Mouse (Mus musculus) kidney, postnatal 0 days (tissue): ENCODE results near the gene Armc10. TPM values are rescaled to one million over a fixed set of nuclear protein-coding genes. Genes with fewer than 3 reads are reported as not detected.

Experiments
- ATAC-seq: fragments of 200-750 bp; cut with Nextera tagmentation; replicated peaks from 2 replicates; pipeline ENCODE4 v1.8.0; 2017; ENCODE audit warnings: low read depth, moderate number of reproducible peaks, moderate TSS enrichment, moderate library complexity; ENCODE audit not compliant: low FRiP score
- DNase-seq: peaks from one replicate; pipeline ENCODE4 v3.0.0-alpha.2; 2016; ENCODE audit warnings: low spot score
- H3K27ac ChIP-seq: fragments of 300-500 bp; sonication (generic); 2 replicates; pipeline ENCODE4 v1.5.1; 2014; ENCODE audit warnings: mild to moderate bottlenecking
- H3K27me3 ChIP-seq: fragments of 300-500 bp; sonication (generic); 2 replicates; pipeline ENCODE4 v1.6.1; 2014; ENCODE audit warnings: low read length, mixed read lengths; ENCODE audit not compliant: insufficient read depth
- H3K36me3 ChIP-seq: fragments of 300-500 bp; sonication (generic); 2 replicates; pipeline ENCODE4 v1.6.1; 2014; ENCODE audit warnings: low read length, mixed read lengths; ENCODE audit not compliant: insufficient read depth
- H3K4me1 ChIP-seq: fragments of 300-500 bp; sonication (generic); replicated peaks from 2 replicates; pipeline ENCODE4 v1.6.1; 2014; ENCODE audit warnings: antibody characterized with exemption, low read length, mixed read lengths; ENCODE audit not compliant: insufficient read depth
- H3K4me2 ChIP-seq: fragments of 300-500 bp; sonication (generic); 2 replicates; pipeline ENCODE4 v1.6.1; 2014; ENCODE audit warnings: mild to moderate bottlenecking, low read length, moderate library complexity, mixed read lengths
- H3K4me3 ChIP-seq: fragments of 300-500 bp; sonication (generic); replicated peaks from 2 replicates; pipeline ENCODE4 v1.5.1; 2014; ENCODE audit warnings: low read depth, low read length
- H3K9ac ChIP-seq: fragments of 300-500 bp; sonication (generic); 2 replicates; pipeline ENCODE4 v1.6.1; 2014; ENCODE audit warnings: low read depth, low read length
- H3K9me3 ChIP-seq: fragments of 300-500 bp; sonication (generic); replicated peaks from 2 replicates; pipeline ENCODE4 v1.6.1; 2016; ENCODE audit warnings: low read length, inconsistent platforms, mixed read lengths
- CTCF ChIP-seq: IDR thresholded peaks from 2 replicates; pipeline ENCODE4 v1.5.1; 2016; ENCODE audit warnings: antibody characterized with exemption, low read depth, mild to moderate bottlenecking, moderate library complexity
- WGBS: fragments of 180-500 bp; shearing (Covaris S2); extraction: QIAGEN DNeasy Blood & Tissue Kit; methylation state at CpG from one replicate; pipeline ENCODE4 v1.1.7; 2014; 5-methylcytosine and 5-hydroxymethylcytosine counted together
- polyA plus RNA-seq: library from polyadenylated mRNA; unstranded; fragments of >200 nt; fragmentation: Nextera tagmentation; extraction: Ambion mirVana; gene quantifications from 2 replicates; pipeline ENCODE4 v1.2.1, GENCODE M21; 2015

Gene Armc10
- polyA plus RNA-seq, 1 experiment from 2014 or later, result 43.7 TPM

GRCm38 (mm10) chr5:21663081-21663480, 17.5 kb downstream of the Armc10 start:
- Histone ChIP-seq H3K9ac (no peak overlapping the region), H3K4me2 (no peak overlapping the region), H3K36me3 (peaks cover 16% of the 10 kb centered on the region; the same call in 1 of the 2 replicates), H3K27me3 (no peaks in the 10 kb centered on the region), H3K4me1 (peaks cover 4% of the 10 kb centered on the region; the same call in 1 of the 2 replicates), H3K9me3 (no peaks in the 10 kb centered on the region), H3K27ac (no peak overlapping the region), H3K4me3 (no peak overlapping the region)
- WGBS, result 87% methylated on average over 11 of the region's 11 CpGs
- DNase-seq (no peak), ATAC-seq (no peak)
- no peak for TF ChIP-seq CTCF

- H3K36me3 ChIP-seq, result no peaks in the 10 kb centered on the region
- WGBS, result 45% methylated on average over 8 of the region's 8 CpGs
- H3K27me3 ChIP-seq, result no peaks in the 10 kb centered on the region
- ATAC-seq (no peak; the same call in 1 of the 2 replicates), DNase-seq (no peak)
- H3K9me3 ChIP-seq, result no peaks in the 10 kb centered on the region
- H3K4me3 ChIP-seq, result no peak overlapping the region
- H3K27ac ChIP-seq, result 0 out of 2 replicates have a peak overlapping the region, but pooled peaks have one; percentile 13
- no peak overlapping the region for H3K9ac ChIP-seq
- no peaks in the 10 kb centered on the region for H3K4me1 ChIP-seq
- no peak overlapping the region for H3K4me2 ChIP-seq
- 0 out of 2 replicates have a peak, but pooled peaks have one; percentile 21 for TF ChIP-seq CTCF
Measured at GRCm38 (mm10) chr5:21667191-21668137, 21.9 kb downstream of the Armc10 start.

GRCm38 (mm10) chr5:21669307-21669706, 23.7 kb downstream of the Armc10 start:
- Histone ChIP-seq H3K27ac (no peak overlapping the region), H3K4me2 (no peak overlapping the region), H3K4me1 (0 out of 2 replicates have a peak, but pooled peaks cover 5% of the 10 kb centered on the region), H3K27me3 (no peaks in the 10 kb centered on the region), H3K4me3 (no peak overlapping the region), H3K36me3 (no peaks in the 10 kb centered on the region), H3K9me3 (no peaks in the 10 kb centered on the region), H3K9ac (no peak overlapping the region)
- ATAC-seq (no peak), DNase-seq (no peak)
- WGBS, result 64% methylated on average over 2 of the region's 2 CpGs
- no peak for TF ChIP-seq CTCF

DNA sequence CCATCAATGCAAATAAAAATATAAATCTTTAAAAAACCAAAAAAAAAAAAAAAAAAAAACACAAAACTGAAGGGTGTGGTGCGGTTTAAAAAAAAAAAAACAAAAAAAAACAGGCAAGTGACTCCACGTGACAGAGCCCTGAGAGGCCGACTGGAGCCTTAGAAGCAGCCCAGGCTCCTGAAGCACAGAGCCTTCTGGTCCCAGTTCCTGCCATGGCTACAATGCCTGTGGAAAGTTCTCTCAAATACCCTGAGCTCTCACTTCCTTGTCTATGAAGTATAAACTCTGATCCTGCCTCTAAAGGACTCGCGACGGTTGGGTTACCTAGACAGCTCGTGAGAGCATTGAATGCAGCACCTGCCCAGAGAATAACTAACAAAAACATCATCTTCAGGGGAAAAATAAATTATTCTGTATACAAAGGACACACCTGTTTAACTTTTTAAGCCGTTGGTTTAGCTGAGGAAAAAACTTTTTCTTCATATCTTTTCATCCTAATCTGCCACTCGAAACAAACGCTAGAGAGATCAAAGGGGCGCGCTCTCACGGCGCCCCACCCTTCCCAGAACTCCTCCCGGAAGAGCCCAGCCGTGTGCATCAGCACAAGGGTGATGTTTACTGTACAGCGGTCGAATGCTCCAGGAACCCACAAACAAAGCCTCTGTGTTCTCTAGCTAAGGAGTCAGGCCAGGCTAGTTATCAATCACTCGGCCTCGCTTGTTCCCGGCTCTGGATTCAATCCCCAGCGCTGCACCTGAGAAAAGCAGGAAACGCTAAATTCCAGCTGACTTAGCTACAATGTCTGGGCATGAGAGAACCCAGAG, 27.4 kb downstream of the Armc10 start:
- Histone ChIP-seq H3K9ac (peak overlapping the region; percentile 44; the same call in 1 of the 2 replicates), H3K4me1 (0 out of 2 replicates have a peak, but pooled peaks cover 5% of the 10 kb centered on the region), H3K27me3 (no peaks in the 10 kb centered on the region), H3K4me3 (peak overlapping the region; percentile 17; the same call in 1 of the 2 replicates), H3K4me2 (peak overlapping the region; percentile 50), H3K27ac (peak overlapping the region; percentile 13), H3K36me3 (no peaks in the 10 kb centered on the region), H3K9me3 (no peaks in the 10 kb centered on the region)
- WGBS, result 31% methylated on average over 23 of the region's 23 CpGs
- ATAC-seq (peak; percentile 78), DNase-seq (peak; percentile 61)
- no peak for TF ChIP-seq CTCF

DNA sequence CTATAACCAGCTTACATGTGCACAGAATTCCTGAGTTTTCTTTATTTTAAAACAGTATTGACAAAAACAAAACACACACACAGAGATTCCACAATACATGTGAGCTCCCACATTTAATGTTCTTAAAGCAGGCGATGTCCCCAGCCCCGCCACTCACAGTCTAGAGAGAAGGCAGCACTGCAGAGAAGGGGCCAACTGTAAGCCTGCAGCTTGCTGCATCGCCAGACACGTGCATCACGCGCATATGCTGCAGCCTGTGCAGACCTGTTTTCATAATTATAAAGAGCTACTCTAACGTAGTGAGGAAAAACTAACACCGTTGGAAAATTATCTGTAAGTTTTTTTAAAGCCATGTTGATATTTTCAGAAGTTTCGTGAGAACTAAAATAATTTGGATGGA, 28.1 kb downstream of the Armc10 start:
- no peaks in the 10 kb centered on the region for H3K27me3 ChIP-seq
- 74% methylated on average over 9 of the region's 9 CpGs for WGBS
- no peak overlapping the region for H3K4me2 ChIP-seq
- DNase-seq (no peak), ATAC-seq (no peak)
- no peaks in the 10 kb centered on the region for H3K36me3 ChIP-seq
- 0 out of 2 replicates have a peak, but pooled peaks cover 5% of the 10 kb centered on the region for H3K4me1 ChIP-seq
- 0 out of 2 replicates have a peak overlapping the region, but pooled peaks have one; percentile 13 for H3K27ac ChIP-seq
- H3K9me3 ChIP-seq, result no peaks in the 10 kb centered on the region
- H3K4me3 ChIP-seq, result no peak overlapping the region
- TF ChIP-seq CTCF, result no peak
- H3K9ac ChIP-seq, result no peak overlapping the region

GRCm38 (mm10) chr5:21675019-21675418, 29.4 kb downstream of the Armc10 start:
- Histone ChIP-seq H3K9me3 (no peaks in the 10 kb centered on the region), H3K9ac (no peak overlapping the region), H3K27ac (peak overlapping the region; percentile 38; the same call in 1 of the 2 replicates), H3K4me3 (no peak overlapping the region), H3K27me3 (no peaks in the 10 kb centered on the region), H3K36me3 (no peaks in the 10 kb centered on the region), H3K4me1 (0 out of 2 replicates have a peak, but pooled peaks cover 5% of the 10 kb centered on the region), H3K4me2 (no peak overlapping the region)
- WGBS, result 51% methylated on average over 12 of the region's 12 CpGs
- DNase-seq, result peak; percentile 47
- no peak for TF ChIP-seq CTCF
- ATAC-seq, result 0 out of 2 replicates have a peak, but pooled peaks have one; percentile 19
